Mouse (Mus musculus): Measurements from ENCODE around the gene Chst1.

DNA sequence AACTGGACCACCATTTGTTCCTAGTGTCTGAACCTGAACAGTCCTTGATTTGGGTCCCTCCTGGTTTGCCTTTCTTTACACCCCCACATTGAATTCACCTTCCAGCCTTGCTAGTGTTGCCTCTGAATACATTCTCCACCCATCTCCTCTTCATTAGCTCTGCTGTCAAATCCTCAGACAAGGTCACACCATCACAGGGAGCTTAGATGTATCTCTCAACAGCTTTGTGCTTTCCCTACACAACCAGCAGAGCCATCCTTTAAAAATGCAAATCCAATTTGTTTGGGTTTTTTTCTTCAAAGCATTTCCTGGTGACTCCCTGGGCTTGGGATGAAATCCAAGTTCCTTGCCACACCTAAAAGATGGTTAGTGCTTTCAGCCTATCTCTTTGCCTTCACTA, 45.0 kb upstream of the Chst1 start:
- no peak for TF ChIP-seq CTCF (IDR thresholded peaks at IDR 0.05; ENCODE audit: extremely low read depth, insufficient read length, insufficient replicate concordance, low read depth, low read length)
- no peak for TF ChIP-seq POLR2A (IDR thresholded peaks at IDR 0.05; ENCODE audit: low read depth, low read length)

Data from small intestine, adult 2 months (tissue).